Mouse (Mus musculus): ENCODE measurements around the gene Nrcam. TPM values are rescaled to one million over a fixed set of nuclear protein-coding genes. Genes with fewer than 3 reads are reported as not detected.

Gene Nrcam
- total RNA-seq, 2 experiments from 2014 or later: 509 to 516 TPM

DNA sequence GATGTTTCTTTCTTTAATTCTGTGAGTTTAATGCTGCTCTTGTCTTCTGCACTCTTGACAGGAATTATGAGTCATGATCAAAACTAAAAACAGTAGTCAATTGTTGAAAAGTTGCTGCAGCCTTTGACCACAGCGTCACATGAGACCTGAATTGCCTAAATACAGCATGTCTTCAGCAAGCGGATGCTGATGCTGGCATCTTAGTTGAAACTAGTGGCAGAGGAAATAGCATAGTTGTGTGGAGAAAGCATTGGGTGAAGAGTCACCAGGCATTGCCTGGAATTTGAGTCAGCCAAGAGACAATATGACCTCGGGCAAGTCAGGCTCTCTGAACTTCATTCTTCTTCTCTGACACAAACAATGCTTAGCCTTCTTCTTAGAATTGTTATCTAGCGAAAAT, 26.4 kb downstream of the Nrcam start:
- intact Hi-C loops (cut with DNase I): no loop called here

DNA sequence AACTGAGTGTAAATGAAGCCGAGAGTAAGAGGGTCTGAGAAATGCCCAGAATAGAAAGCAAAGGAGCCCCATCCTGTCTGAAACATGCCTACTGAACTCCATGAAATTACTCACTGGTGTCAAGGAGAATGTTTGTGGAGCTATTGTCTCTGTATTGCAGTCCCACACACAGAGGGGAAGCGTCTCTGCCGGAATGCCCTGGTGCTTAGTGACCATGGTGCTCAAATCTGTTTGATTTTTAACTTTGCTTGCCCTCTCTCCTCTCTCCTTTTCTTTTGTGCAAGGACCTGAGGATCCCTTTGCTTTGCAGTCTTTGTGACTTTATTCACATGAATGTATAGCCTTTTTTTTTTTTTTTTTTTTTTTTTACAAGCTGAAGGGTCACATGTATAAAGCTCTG, 28.8 kb downstream of the Nrcam start:
- DNase-seq (ENCODE audit: low spot score in 2 of 2): no peak
- intact Hi-C loops (cut with DNase I): no loop called here

More for the DNA sequence above, 26.4 kb downstream of the Nrcam start:
- DNase-seq (ENCODE audit: low spot score in 2 of 2): no peak

DNA sequence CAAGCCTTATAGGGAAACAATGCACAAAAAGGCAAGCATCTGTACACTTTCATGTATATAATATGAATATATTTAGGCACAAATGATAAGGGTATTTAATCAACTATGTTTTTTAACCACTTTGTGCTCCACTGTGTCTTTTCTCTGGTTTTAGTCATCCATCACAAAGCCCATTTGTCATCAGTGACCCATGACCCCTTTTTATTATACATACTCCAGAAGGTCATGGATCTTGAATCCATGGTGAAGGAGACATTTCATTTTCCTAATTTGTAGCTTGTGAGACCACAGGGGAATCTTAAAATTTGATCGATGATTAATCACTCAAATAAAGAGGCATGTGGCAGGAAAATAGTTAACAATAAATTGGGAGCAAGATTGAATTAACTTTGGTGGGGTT, 29.2 kb downstream of the Nrcam start:
- no peak for DNase-seq (ENCODE audit: low spot score in 2 of 2)
- intact Hi-C loops (cut with DNase I): no loop called here

DNA sequence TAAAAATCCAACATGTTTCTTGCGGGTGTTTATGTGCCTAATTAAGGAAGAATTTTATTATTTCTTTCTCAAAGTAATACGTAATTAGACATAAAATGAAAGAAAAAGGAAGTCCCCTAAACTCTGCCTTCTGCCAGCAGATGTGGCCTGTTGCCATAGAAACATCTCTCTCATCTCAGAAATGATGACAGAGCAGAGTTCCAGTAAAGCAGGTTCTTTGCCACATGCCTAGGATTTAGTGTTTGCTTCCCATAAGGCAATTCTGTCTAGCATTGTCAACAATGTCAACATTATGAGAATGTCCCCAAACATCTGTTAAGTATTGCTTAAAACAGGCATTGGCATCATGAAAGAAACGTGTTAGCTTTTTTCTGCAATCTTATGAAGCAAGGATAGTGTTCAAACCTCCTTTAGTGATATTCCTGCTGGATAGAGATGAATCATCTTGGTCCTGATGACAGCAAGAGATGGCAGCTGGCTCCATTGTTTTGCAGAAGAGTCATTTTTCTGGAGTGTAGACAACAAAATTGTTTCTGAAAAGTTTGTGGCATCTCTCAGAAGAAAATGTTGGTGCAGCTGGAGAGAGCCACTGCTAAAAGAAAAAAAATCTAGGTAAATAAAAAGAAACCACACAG, 42.5 kb downstream of the Nrcam start:
- intact Hi-C loops (cut with DNase I): no loop called here
- no peak for DNase-seq (ENCODE audit: low spot score in 2 of 2)

DNA sequence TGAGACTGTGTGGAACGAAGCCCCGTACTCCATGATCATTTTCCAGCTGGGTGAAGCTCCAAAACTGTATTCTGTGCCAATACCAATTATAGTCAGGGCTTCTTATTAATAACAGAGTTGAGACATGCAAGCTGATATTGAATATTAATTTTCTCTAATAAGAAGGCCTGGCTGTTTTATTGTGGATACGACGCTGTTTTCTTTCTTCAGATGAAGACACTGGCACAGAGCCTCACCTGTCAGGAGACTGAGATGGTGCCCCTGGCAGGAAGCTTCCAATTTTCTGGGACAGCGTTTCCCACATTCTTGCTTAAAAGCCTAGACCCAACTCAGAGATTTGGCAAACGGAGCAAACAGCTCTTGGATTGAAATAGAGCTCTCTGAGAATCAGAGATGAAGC, 47.3 kb downstream of the Nrcam start:
- no peak for DNase-seq (ENCODE audit: low spot score in 2 of 2)
- intact Hi-C loops (cut with DNase I): no loop called here

DNA sequence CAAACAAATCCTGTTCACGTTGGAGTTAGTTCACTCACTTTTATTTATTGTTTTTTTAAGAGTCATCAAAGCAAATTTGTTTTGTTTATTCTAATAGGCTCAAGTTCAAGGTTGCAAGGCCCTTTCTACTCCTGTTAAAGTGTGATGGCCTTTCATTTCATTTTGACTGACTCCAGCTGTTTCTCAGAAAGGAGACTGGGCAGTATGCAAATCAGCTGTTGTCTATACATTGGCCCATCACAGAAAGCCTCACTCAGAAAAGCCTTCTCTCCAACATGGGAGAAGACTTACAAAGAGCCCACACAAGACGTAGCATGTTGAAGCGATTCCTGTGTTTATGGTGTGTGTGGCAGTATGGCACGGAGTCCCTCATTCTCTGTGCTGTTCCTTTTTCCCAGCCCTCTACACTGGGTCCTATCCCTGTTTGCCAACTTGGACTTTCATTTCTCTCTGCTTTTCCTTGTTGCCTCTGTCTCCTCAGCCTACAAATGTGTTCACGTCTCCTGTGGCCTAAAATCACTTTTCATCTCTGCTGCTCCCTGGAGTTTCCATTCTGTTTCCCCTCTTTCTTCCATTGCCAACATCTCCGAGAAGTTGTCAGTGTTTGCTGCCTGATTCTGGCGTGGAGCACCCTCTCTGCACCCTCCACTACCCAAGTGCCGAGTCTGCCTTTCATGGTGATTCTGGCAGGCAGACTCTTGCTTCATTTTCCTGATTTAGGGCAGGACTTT, 49.9 kb downstream of the Nrcam start:
- intact Hi-C loops (cut with DNase I): no loop called here
- DNase-seq (ENCODE audit: low spot score in 2 of 2): no peak

DNA sequence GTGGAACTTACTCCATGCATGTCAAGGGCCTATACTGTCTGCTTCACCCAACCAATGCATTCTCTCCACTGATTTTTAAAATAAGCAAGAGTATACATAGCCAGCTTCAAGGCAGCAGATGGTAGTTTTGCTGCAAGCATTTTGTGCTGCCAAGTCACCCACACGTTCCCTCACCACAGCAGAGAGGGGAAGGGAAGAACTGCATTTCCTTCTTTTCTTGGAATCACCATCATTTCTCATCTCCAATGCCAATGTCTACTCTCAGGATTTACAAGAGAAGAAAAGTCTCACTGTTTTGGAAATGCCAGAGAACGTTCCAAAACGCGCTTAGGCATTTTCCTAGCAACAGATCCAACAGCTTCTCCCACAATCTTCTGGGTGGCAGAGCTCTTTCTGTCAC, 52.1 kb downstream of the Nrcam start:
- intact Hi-C loops (cut with DNase I): loop anchor here (1.0 kb wide), 2 partner anchors 29 to 51 kb away; no protein-coding TSS in a partner anchor
- DNase-seq (ENCODE audit: low spot score in 2 of 2): peak; percentile 81 to 85

DNA sequence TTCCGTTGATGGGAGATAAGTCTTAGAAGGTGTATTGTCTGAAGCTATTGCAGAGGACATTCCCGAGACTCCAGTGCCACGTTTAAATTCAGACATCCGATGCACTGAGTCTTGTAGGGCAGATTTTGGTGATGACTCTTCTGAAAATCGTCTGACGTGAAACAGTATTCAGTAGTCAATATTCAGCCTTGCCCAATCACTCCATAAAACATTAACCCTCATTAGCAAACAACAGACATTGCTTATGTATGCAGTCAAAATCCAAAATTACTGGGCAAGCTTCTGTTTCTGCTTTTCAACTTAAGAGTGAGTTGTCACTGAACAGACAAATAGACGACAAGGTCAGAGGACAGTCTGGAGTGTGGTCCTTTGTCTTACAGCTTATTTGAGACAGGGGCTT, 57.7 kb downstream of the Nrcam start:
- intact Hi-C loops (cut with DNase I): no loop called here
- DNase-seq (ENCODE audit: low spot score in 2 of 2): no peak

DNA sequence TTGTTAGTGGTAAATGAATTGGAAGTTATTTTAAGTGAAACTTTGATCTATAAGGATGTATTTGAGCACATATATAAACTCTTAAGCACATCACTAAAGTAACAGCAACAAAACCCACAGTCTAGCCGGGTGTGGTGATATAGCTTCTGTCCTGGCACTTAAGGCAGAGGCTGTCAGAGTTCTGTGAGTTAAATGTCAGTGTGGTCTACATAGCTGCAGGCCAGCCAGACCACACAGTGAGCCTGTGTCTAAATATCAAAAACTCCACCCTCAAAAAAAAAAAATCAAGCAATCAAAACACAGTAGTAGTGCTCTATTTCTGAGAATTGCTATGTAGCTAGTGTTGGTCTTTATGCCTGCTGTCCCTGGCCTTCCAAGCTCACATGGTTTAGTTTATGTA, 59.5 kb downstream of the Nrcam start:
- intact Hi-C loops (cut with DNase I): no loop called here
- DNase-seq (ENCODE audit: low spot score in 2 of 2): no peak

DNA sequence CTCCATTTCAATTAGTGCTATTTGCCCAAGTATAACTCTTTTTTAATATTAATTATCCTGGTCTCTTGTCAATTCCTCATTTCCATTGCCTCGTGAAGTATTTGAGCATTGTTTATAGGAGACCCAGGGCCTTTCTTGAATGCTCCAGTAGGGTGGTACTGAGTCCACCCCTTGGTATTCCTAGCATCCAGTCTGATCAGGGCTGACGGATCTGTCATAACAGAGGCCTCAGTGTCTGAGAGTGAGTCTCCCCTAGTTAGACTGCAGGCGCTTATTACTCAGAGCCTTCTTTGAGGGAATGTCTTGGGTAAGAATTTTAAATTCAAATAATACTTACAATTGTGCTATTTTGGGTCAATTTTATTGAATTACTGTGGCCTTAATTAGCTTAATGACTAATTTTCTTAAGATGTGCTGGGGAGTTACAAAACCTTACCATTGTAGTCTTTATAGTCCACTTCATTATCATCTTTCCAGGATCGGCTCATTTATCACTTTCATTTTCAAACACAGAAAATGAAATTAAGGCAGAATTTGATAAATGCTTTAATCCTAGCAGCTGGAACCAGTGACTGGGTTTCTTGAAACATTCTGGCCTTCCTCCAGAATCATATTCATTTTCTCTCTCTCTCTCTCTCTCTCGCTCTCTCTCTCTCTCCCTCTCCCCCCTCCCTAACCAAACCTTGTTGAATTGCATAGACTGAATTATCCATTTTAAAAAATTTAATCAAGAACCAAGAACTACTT, 61.9 kb downstream of the Nrcam start:
- intact Hi-C loops (cut with DNase I): no loop called here
- DNase-seq (ENCODE audit: low spot score in 2 of 2): no peak

DNA sequence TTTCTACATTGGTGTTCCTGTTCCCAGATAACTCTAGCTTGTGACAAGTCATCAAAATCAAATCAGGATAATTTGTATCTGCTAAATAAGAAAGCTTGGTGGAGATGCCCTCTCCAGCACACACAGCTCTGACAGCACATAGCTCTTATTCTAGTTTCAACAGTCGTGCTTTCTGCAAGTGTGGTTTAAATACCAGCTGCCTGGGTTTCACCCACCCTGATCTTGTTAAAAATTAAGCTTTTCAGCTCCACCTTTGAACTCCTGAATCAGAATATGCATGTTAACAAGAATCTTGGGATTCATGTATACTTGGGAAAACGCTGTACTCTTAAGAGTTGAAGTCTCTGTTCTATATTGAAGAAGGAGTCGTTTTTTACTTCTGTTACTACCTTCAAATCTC, 66.2 kb downstream of the Nrcam start:
- intact Hi-C loops (cut with DNase I): no loop called here
- DNase-seq (ENCODE audit: low spot score in 2 of 2): no peak

DNA sequence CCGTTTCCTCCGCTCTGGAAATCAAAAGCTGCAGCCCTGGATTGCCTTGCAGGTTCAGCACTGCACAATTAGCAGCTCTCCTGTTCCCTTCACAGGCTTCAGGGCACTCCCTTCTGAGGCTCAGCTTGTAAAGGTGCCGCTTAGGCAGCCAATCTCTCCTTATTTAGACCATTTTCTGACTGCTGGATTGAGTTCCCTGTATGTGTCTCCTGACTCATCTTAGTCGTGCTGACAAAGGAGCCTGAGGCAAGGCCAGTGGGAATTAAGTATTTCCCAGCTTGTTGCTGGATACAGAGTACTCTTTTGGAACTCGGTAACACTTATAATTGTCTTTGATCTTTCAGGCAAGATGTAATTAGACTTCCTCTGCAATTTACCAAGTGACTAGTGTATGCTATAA, 69.1 kb downstream of the Nrcam start:
- DNase-seq (ENCODE audit: low spot score in 2 of 2): peak in 1 of 2 experiments; percentile 34
- intact Hi-C loops (cut with DNase I): no loop called here

DNA sequence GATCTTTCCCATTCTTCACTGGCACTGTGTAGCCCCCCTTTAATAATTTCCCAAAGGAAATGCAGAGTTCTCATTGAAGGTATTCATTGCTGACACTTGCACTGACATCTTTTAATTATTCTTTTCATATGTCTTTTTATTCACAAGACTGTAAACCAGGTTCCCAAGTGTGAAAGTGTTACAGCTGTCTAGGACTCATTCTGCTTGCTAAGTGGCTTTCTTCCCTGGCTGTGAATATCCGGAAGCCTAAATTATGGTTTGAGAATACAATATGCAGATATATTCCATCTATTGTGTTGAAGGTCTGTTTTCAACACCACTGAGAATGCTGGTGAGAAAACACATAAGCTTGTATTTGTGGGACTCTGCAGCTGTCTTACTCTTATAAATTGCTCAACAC, 73.4 kb downstream of the Nrcam start:
- DNase-seq (ENCODE audit: low spot score in 2 of 2): no peak

DNA sequence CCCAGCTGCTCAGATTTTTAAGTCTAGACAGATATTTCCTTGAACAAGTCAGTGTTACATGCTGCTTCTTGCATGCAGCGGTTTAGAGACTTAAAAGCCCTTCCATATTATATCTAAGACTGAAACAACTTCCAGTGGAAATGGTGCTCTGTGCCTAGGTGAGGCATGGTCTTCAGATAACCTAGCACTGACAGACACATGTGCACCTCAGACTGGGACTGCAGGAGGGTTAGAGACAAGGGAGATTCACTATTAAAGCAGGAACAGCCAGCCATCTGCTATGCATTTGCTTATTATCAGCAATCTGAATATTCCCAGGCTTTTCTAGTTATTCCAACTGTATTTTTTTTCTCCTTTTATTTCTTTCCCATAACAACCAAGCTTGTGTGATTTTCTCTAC, 74.6 kb downstream of the Nrcam start:
- no peak for DNase-seq (ENCODE audit: low spot score in 2 of 2)
- intact Hi-C loops (cut with DNase I): no loop called here

More for the DNA sequence above, 73.4 kb downstream of the Nrcam start:
- intact Hi-C loops (cut with DNase I): no loop called here

DNA sequence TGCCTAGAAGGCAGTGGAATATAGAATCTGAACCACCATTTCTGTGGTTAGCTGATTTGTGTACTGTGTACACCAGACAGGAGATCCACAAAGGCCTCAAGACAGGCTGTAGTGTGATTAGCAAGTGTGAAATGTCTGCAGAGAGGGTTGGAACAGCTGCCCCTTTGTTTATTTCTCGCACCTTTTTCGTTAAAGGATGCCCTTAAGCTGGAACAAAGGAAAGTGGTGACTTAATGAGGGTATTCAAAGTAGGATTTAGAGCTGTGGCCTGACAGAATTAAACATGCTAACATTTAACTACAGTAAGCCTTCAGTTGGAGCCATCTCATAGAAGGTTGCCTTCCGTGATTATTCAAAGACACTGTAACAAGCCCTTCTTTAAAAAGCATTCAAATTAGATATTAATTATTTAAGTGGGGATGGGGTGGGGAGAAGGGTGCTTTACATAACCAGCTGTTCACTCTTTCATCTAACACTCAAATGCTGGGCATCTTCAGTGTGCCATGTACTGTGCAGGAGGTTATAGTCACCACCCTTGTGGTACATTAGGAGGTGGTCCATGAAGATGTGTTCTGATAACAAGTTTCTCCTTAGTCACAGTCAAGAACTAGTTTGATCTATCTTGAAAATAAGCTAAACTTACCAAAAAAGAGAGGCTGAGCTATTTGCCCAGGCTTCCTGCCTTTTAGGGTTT, 75.2 kb downstream of the Nrcam start:
- intact Hi-C loops (cut with DNase I): no loop called here
- no peak for DNase-seq (ENCODE audit: low spot score in 2 of 2)

DNA sequence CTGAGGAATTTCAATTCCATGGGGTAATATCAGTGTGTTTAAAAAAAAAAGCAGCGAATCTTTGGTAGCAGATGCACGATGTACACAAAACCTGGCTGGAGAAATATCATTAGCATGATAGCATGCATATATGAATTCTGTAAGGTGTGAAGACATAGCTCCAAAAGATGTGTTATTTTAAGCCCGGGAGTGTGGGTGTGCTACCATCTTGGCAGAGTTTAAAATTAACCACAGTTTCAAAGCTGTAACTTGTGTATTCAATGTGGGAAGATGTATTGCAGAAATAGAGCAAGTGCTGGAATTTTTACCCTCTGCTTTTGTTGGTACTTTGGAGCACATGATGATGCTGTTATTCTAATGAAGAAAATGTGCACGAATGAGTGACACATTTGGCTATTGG, 81.1 kb downstream of the Nrcam start:
- intact Hi-C loops (cut with DNase I): loop anchor here (1.0 kb wide), 1 partner anchor 29 kb away; no protein-coding TSS in a partner anchor
- DNase-seq (ENCODE audit: low spot score in 2 of 2): peak; percentile 48 to 66

DNA sequence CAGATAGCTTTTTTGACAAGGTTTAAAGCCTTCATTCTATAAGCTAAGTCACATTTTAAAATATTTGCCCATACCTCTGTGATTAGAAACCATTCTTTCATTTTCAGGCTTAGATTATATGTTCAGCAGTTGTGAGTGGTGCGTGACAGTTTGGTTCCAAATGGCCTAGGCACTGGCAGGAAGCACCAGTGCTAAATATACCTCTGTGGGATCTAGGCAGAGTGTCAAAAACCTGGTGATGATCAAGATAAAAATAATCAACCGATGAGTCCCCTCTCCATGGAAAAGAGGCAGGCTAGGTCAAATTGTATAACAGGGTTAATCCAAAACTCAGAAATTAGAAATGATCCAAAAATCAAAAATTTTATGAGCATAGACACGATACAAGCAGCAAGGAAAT, 82.3 kb downstream of the Nrcam start:
- no peak for DNase-seq (ENCODE audit: low spot score in 2 of 2)
- intact Hi-C loops (cut with DNase I): no loop called here

DNA sequence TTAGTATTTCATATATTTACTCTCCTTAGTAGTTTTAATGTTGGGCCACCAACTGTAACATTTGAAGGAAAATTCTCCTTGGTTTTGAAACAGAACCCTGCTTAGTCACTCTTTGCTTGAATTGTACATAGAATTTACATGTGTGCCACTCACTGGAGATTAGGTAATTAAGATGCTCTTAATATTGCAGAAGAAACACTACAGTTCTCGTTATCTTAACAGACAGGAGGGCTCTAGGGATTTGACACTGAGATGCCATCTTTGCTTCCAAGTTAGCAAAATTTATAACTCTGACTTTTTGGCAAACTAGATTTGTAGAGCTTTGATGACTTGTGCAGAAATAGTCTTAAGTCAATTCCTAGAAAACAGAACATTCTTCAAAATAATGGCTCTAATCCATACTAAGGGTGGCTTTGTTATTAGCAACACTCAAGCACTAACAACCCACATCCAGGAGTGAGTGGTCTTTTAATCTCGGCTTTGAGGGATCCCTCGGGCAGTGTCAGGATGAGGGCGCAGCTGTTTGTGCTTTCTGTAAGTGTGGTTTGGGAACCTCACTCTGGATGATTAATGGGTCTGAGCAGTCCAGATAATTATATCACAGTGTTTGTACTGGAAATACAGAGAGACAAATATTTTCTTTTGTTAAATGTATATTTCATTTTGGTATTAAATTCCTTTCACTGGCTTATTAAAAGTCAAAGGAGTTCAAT, 93.6 kb downstream of the Nrcam start:
- intact Hi-C loops (cut with DNase I): no loop called here
- no peak for DNase-seq (ENCODE audit: low spot score in 2 of 2)

DNA sequence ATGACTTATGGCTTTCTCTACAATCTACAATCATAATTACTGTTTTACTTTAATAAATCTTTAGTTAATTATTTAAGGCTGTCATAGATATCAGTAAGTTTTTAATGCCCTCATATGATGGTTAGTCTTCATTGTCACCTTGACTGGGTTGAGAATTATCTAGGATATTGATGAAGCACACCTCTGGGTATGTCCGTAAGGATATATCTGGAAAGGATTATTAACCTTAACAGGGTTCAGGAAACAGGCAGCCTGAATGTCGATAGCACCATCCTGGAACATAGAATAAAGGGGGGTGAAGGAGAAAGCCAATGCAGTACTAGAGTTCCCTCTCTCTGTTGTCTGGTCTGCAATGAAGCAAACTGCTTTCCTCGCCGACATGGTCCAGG, 94.2 kb downstream of the Nrcam start:
- intact Hi-C loops (cut with DNase I): no loop called here
- no peak for DNase-seq (ENCODE audit: low spot score in 2 of 2)

DNA sequence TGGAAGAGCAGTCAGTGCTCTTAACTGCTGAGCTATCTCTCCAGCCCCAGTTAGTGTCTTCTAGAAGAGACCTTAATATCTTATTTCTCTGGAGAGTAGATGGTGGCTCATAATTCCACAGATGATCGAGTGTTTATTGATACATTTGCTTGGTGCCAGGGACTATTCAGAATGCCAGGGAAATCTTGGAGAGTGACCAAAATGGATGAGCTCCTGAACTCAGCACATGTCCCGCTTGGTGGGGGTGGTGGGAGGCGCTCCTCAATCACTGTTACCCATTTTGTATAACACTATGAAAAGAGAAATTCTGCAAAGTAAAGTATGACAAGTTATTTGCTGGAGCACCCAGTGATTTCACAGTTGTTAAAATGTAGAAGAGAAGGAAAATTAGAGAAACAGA, 95.3 kb downstream of the Nrcam start:
- intact Hi-C loops (cut with DNase I): no loop called here

More for the DNA sequence above, 95.3 kb downstream of the Nrcam start:
- no peak for DNase-seq (ENCODE audit: low spot score in 2 of 2)

Measured in left cerebral cortex, postnatal 36 days (tissue).